Mouse (Mus musculus) forebrain, embryonic 12.5 days (tissue): Measurements from ENCODE around the gene Nrxn3. TPM values are rescaled to one million over a fixed set of nuclear protein-coding genes. Genes with fewer than 3 reads are reported as not detected.
A peak's percentile ranks its signal among the peaks of the same experiment; 100 is the strongest.

Experiments
- ATAC-seq: fragments of 200-750 bp; cut with Nextera tagmentation; 2 replicates; pipeline ENCODE4 v1.8.0; 2017; ENCODE audit warnings: moderate TSS enrichment; ENCODE audit not compliant: low FRiP score
- H3K27ac ChIP-seq: fragments of 300-500 bp; sonication (generic); 2 replicates; pipeline ENCODE4 v1.5.1; 2016; ENCODE audit warnings: mild to moderate bottlenecking
- H3K27me3 ChIP-seq: fragments of 300-500 bp; sonication (generic); 2 replicates; pipeline ENCODE4 v1.6.1; 2016; ENCODE audit warnings: mild to moderate bottlenecking
- H3K36me3 ChIP-seq: fragments of 300-500 bp; sonication (generic); replicated peaks from 2 replicates; pipeline ENCODE4 v1.6.1; 2016; ENCODE audit warnings: mild to moderate bottlenecking
- H3K4me1 ChIP-seq: fragments of 300-500 bp; sonication (generic); 2 replicates; pipeline ENCODE4 v1.6.1; 2016
- H3K4me2 ChIP-seq: fragments of 300-500 bp; sonication (generic); 2 replicates; pipeline ENCODE4 v1.6.1; 2016; ENCODE audit warnings: mild to moderate bottlenecking, moderate library complexity
- H3K4me3 ChIP-seq: fragments of 300-500 bp; sonication (generic); replicated peaks from 2 replicates; pipeline ENCODE4 v1.5.1; 2016; ENCODE audit warnings: mild to moderate bottlenecking
- H3K9ac ChIP-seq: fragments of 300-500 bp; sonication (generic); 2 replicates; pipeline ENCODE4 v1.6.1; 2016; ENCODE audit warnings: mild to moderate bottlenecking
- H3K9me3 ChIP-seq: fragments of 300-500 bp; sonication (generic); 2 replicates; pipeline ENCODE4 v1.6.1; 2016
- WGBS: fragments of 180-500 bp; shearing (Covaris S2); methylation state at CpG from one replicate; pipeline ENCODE4 v1.1.7; 2016; 5-methylcytosine and 5-hydroxymethylcytosine counted together
- polyA plus RNA-seq: library from polyadenylated mRNA; unstranded; fragments of >200 nt; fragmentation: Nextera tagmentation; extraction: Ambion mirVana; gene quantifications from 2 replicates; pipeline ENCODE4 v1.2.1, GENCODE M21; 2016

Nrxn3 gene
- polyA plus RNA-seq, 1 experiment from 2014 or later = 62.2 TPM

- H3K27ac ChIP-seq = no peak overlapping the region
- 41% methylated on average over 1 of the region's 1 CpGs for WGBS
- H3K4me3 ChIP-seq = no peak overlapping the region
These were observed 1019.6 kb downstream of the Nrxn3 start for GRCm38 (mm10) chr12:89742326-89742725.

GRCm38 (mm10) chr12:89742796-89743195 is 1020.1 kb downstream of the Nrxn3 start:
- no peak overlapping the region for H3K4me2 ChIP-seq
- 89% methylated on average over 2 of the region's 2 CpGs for WGBS
- ATAC-seq = no peak

More at GRCm38 (mm10) chr12:89742326-89742725, 1019.6 kb downstream of the Nrxn3 start:
- Histone ChIP-seq H3K36me3 (no peaks in the 10 kb centered on the region), H3K9me3 (no peaks in the 10 kb centered on the region), H3K4me1 (no peaks in the 10 kb centered on the region), H3K4me2 (no peak overlapping the region), H3K27me3 (no peaks in the 10 kb centered on the region), H3K9ac (no peak overlapping the region)
- ATAC-seq = no peak

GRCm38 (mm10) chr12:89764191-89765082 is 1041.8 kb downstream of the Nrxn3 start:
- Histone ChIP-seq H3K27ac (peak overlapping the region; percentile 20; the same call in 1 of the 2 replicates), H3K4me3 (no peak overlapping the region), H3K4me1 (peaks cover 15% of the 10 kb centered on the region), H3K36me3 (no peaks in the 10 kb centered on the region), H3K4me2 (no peak overlapping the region), H3K9me3 (no peaks in the 10 kb centered on the region), H3K9ac (no peak overlapping the region), H3K27me3 (peaks cover 15% of the 10 kb centered on the region)
- ATAC-seq = peak; percentile 87
- 38% methylated on average over 10 of the region's 10 CpGs for WGBS

More at GRCm38 (mm10) chr12:89742796-89743195, 1020.1 kb downstream of the Nrxn3 start:
- no peak overlapping the region for H3K9ac ChIP-seq
- H3K4me1 ChIP-seq = no peaks in the 10 kb centered on the region
- no peaks in the 10 kb centered on the region for H3K9me3 ChIP-seq
- no peak overlapping the region for H3K27ac ChIP-seq
- H3K36me3 ChIP-seq = no peaks in the 10 kb centered on the region
- no peak overlapping the region for H3K4me3 ChIP-seq
- no peaks in the 10 kb centered on the region for H3K27me3 ChIP-seq

- ATAC-seq = no peak
These were observed 1042.5 kb downstream of the Nrxn3 start for GRCm38 (mm10) chr12:89765179-89765578.

GRCm38 (mm10) chr12:89788794-89789193 is 1066.1 kb downstream of the Nrxn3 start:
- ATAC-seq = no peak
- Histone ChIP-seq H3K36me3 (no peaks in the 10 kb centered on the region), H3K9ac (no peak overlapping the region), H3K4me1 (no peaks in the 10 kb centered on the region), H3K27ac (no peak overlapping the region), H3K27me3 (no peaks in the 10 kb centered on the region), H3K4me3 (no peak overlapping the region), H3K9me3 (no peaks in the 10 kb centered on the region), H3K4me2 (no peak overlapping the region)
- WGBS = 87% methylated on average over 3 of the region's 3 CpGs

More at GRCm38 (mm10) chr12:89765179-89765578, 1042.5 kb downstream of the Nrxn3 start:
- Histone ChIP-seq H3K4me3 (no peak overlapping the region), H3K4me2 (no peak overlapping the region), H3K4me1 (peaks cover 15% of the 10 kb centered on the region), H3K9ac (no peak overlapping the region), H3K27me3 (peaks cover 15% of the 10 kb centered on the region), H3K9me3 (no peaks in the 10 kb centered on the region), H3K36me3 (no peaks in the 10 kb centered on the region), H3K27ac (no peak overlapping the region)
- WGBS = 17% methylated on average over 2 of the region's 2 CpGs

- no peaks in the 10 kb centered on the region for H3K27me3 ChIP-seq
- 95% methylated on average over 1 of the region's 1 CpGs for WGBS
- no peak for ATAC-seq
- no peaks in the 10 kb centered on the region for H3K9me3 ChIP-seq
- no peak overlapping the region for H3K4me2 ChIP-seq
- H3K27ac ChIP-seq = no peak overlapping the region
- no peak overlapping the region for H3K4me3 ChIP-seq
- no peaks in the 10 kb centered on the region for H3K36me3 ChIP-seq
- H3K4me1 ChIP-seq = no peaks in the 10 kb centered on the region
- no peak overlapping the region for H3K9ac ChIP-seq
These were observed 1067.3 kb downstream of the Nrxn3 start for GRCm38 (mm10) chr12:89789981-89790380.

- no peaks in the 10 kb centered on the region for H3K4me1 ChIP-seq
- ATAC-seq = no peak
- no peaks in the 10 kb centered on the region for H3K36me3 ChIP-seq
- H3K27me3 ChIP-seq = no peaks in the 10 kb centered on the region
- H3K27ac ChIP-seq = no peak overlapping the region
- H3K9me3 ChIP-seq = no peaks in the 10 kb centered on the region
- no peak overlapping the region for H3K9ac ChIP-seq
- H3K4me3 ChIP-seq = no peak overlapping the region
- H3K4me2 ChIP-seq = no peak overlapping the region
- WGBS = 91% methylated on average over 3 of the region's 3 CpGs
These were observed 1069.2 kb downstream of the Nrxn3 start for GRCm38 (mm10) chr12:89791829-89792228.

- H3K4me1 ChIP-seq = no peaks in the 10 kb centered on the region
- H3K9me3 ChIP-seq = no peaks in the 10 kb centered on the region
- H3K27me3 ChIP-seq = no peaks in the 10 kb centered on the region
- WGBS = 89% methylated on average over 6 of the region's 6 CpGs
- no peak overlapping the region for H3K9ac ChIP-seq
- H3K36me3 ChIP-seq = no peaks in the 10 kb centered on the region
- no peak overlapping the region for H3K4me3 ChIP-seq
- no peak overlapping the region for H3K27ac ChIP-seq
- no peak overlapping the region for H3K4me2 ChIP-seq
- ATAC-seq = no peak
These were observed 1072.1 kb downstream of the Nrxn3 start for GRCm38 (mm10) chr12:89794741-89795140.

- WGBS = 72% methylated on average over 3 of the region's 3 CpGs
These were observed 1085.5 kb downstream of the Nrxn3 start for GRCm38 (mm10) chr12:89808217-89808616.

GRCm38 (mm10) chr12:89810146-89810545 is 1087.5 kb downstream of the Nrxn3 start:
- no peak overlapping the region for H3K4me2 ChIP-seq
- H3K4me3 ChIP-seq = no peak overlapping the region
- 89% methylated on average over 5 of the region's 5 CpGs for WGBS
- ATAC-seq = no peak
- H3K4me1 ChIP-seq = peaks cover 25% of the 10 kb centered on the region
- H3K9ac ChIP-seq = no peak overlapping the region
- H3K27ac ChIP-seq = no peak overlapping the region
- H3K9me3 ChIP-seq = no peaks in the 10 kb centered on the region
- H3K36me3 ChIP-seq = no peaks in the 10 kb centered on the region
- peaks cover 40% of the 10 kb centered on the region for H3K27me3 ChIP-seq

More at GRCm38 (mm10) chr12:89808217-89808616, 1085.5 kb downstream of the Nrxn3 start:
- Histone ChIP-seq H3K4me2 (no peak overlapping the region), H3K36me3 (no peaks in the 10 kb centered on the region), H3K9me3 (no peaks in the 10 kb centered on the region), H3K27ac (no peak overlapping the region), H3K4me1 (peaks cover 19% of the 10 kb centered on the region), H3K9ac (no peak overlapping the region), H3K4me3 (no peak overlapping the region), H3K27me3 (peaks cover 27% of the 10 kb centered on the region)
- ATAC-seq = no peak

GRCm38 (mm10) chr12:89811815-89812549 is 1089.3 kb downstream of the Nrxn3 start:
- Histone ChIP-seq H3K36me3 (no peaks in the 10 kb centered on the region), H3K27me3 (peaks cover 40% of the 10 kb centered on the region), H3K9ac (peak overlapping the region; percentile 54), H3K9me3 (no peaks in the 10 kb centered on the region), H3K27ac (peak overlapping the region; percentile 25; the same call in 1 of the 2 replicates), H3K4me2 (peak overlapping the region; percentile 85), H3K4me1 (peaks cover 25% of the 10 kb centered on the region), H3K4me3 (peak overlapping the region; percentile 47)
- under 1% methylated on average over 36 of the region's 36 CpGs for WGBS
- peak; percentile 93 for ATAC-seq

GRCm38 (mm10) chr12:89812550-89813207 is 1090.0 kb downstream of the Nrxn3 start:
- ATAC-seq = no peak

More at GRCm38 (mm10) chr12:89812550-89813207, 1090.0 kb downstream of the Nrxn3 start:
- Histone ChIP-seq H3K36me3 (no peaks in the 10 kb centered on the region), H3K9ac (peak overlapping the region; percentile 54), H3K27me3 (peaks cover 40% of the 10 kb centered on the region), H3K4me1 (peaks cover 32% of the 10 kb centered on the region), H3K4me2 (peak overlapping the region; percentile 85), H3K9me3 (no peaks in the 10 kb centered on the region), H3K27ac (no peak overlapping the region), H3K4me3 (peak overlapping the region; percentile 47)
- under 1% methylated on average over 17 of the region's 17 CpGs for WGBS
